Mouse (Mus musculus) hindbrain, embryonic 11.5 days (tissue): ENCODE data around the gene A730061H03Rik. TPM values are rescaled to one million over a fixed set of nuclear protein-coding genes. Genes with fewer than 3 reads are reported as not detected.

ENCODE experiments used
- polyA plus RNA-seq: library from polyadenylated mRNA; unstranded; fragments of >200 nt; fragmentation: Nextera tagmentation; extraction: Ambion mirVana; gene quantifications from 2 replicates; pipeline ENCODE4 v1.2.1, GENCODE M21; 2014

A730061H03Rik gene
- polyA plus RNA-seq, 1 experiment from 2014 or later = 0.52 TPM

Other genes starting within 250 kb of the A730061H03Rik start
- 26.0 and 36.5 TPM in 2 replicates for gene Dhrs4, start 81.6 kb downstream of the A730061H03Rik start, polyA plus RNA-seq
- gene Carmil3, start 69.8 kb downstream of the A730061H03Rik start, polyA plus RNA-seq = 10.1 and 14.0 TPM in 2 replicates
- gene Cpne6, start 50.0 kb downstream of the A730061H03Rik start, polyA plus RNA-seq = 1.3 and 1.6 TPM in 2 replicates
- gene Nrl, start 35.4 kb downstream of the A730061H03Rik start, polyA plus RNA-seq = 0.15 and 0.20 TPM in 2 replicates
- 11.3 and 12.6 TPM in 2 replicates for gene Pck2, start 20.1 kb downstream of the A730061H03Rik start, polyA plus RNA-seq
- 81.5 and 85.4 TPM in 2 replicates for gene Dcaf11, start 400 bp downstream of the A730061H03Rik start, polyA plus RNA-seq
- gene Fitm1, start 15.2 kb upstream of the A730061H03Rik start, polyA plus RNA-seq = 0.77 and 1.8 TPM in 2 replicates
- gene Psme1, start 17.7 kb upstream of the A730061H03Rik start, polyA plus RNA-seq = 126 TPM in 2 replicates
- gene Emc9, start 24.9 kb upstream of the A730061H03Rik start, polyA plus RNA-seq = 6.4 and 8.5 TPM in 2 replicates
- gene Psme2, start 30.7 kb upstream of the A730061H03Rik start, polyA plus RNA-seq = 195 and 222 TPM in 2 replicates
- 10.6 and 12.1 TPM in 2 replicates for gene Rnf31, start 31.3 kb upstream of the A730061H03Rik start, polyA plus RNA-seq
- 6.9 and 7.6 TPM in 2 replicates for gene Irf9, start 43.2 kb upstream of the A730061H03Rik start, polyA plus RNA-seq
- gene Rec8, start 57.6 kb upstream of the A730061H03Rik start, polyA plus RNA-seq = 8.2 and 8.8 TPM in 2 replicates
- gene Ipo4, start 75.6 kb upstream of the A730061H03Rik start, polyA plus RNA-seq = 71.2 and 73.1 TPM in 2 replicates
- 1.7 and 4.0 TPM in 2 replicates for gene Gm49378, start 77.5 kb upstream of the A730061H03Rik start, polyA plus RNA-seq
- 60.2 and 61.9 TPM in 2 replicates for gene Tm9sf1, start 83.4 kb upstream of the A730061H03Rik start, polyA plus RNA-seq
- gene Tssk4, start 89.8 kb upstream of the A730061H03Rik start, polyA plus RNA-seq = 0.38 and 0.48 TPM in 2 replicates
- 67.7 and 70.2 TPM in 2 replicates for gene Mdp1, start 100.1 kb upstream of the A730061H03Rik start, polyA plus RNA-seq
- gene Gmpr2, start 111.5 kb upstream of the A730061H03Rik start, polyA plus RNA-seq = 54.6 and 58.8 TPM in 2 replicates
- 596 and 597 TPM in 2 replicates for gene Nedd8, start 111.7 kb upstream of the A730061H03Rik start, polyA plus RNA-seq
- gene Tinf2, start 121.4 kb upstream of the A730061H03Rik start, polyA plus RNA-seq = 52.7 and 63.1 TPM in 2 replicates
- gene Tgm1, start 153.5 kb upstream of the A730061H03Rik start, polyA plus RNA-seq = 0.36 and 0.49 TPM in 2 replicates
- gene Rabggta, start 161.9 kb upstream of the A730061H03Rik start, polyA plus RNA-seq = 25.3 and 27.4 TPM in 2 replicates
- 68.6 and 72.1 TPM in 2 replicates for gene Dhrs1, start 185.3 kb upstream of the A730061H03Rik start, polyA plus RNA-seq
- 47.0 and 47.6 TPM in 2 replicates for gene Nop9, start 185.3 kb upstream of the A730061H03Rik start, polyA plus RNA-seq
- 0.33 TPM in 1 of 2 replicates, not detected in the other for gene Cideb, start 198.1 kb upstream of the A730061H03Rik start, polyA plus RNA-seq
- 0.28 and 0.62 TPM in 2 replicates for gene Ltb4r2, start 201.0 kb upstream of the A730061H03Rik start, polyA plus RNA-seq
- gene Ltb4r1, start 205.6 kb upstream of the A730061H03Rik start, polyA plus RNA-seq = 0.14 TPM in 1 of 2 replicates, not detected in the other
- 6.6 and 7.6 TPM in 2 replicates for gene Adcy4, start 223.7 kb upstream of the A730061H03Rik start, polyA plus RNA-seq
- 11.0 and 12.9 TPM in 2 replicates for gene Ripk3, start 228.5 kb upstream of the A730061H03Rik start, polyA plus RNA-seq